Mouse (Mus musculus): ENCODE data around the gene Rab11fip5. TPM values are rescaled to one million over a fixed set of nuclear protein-coding genes. Genes with fewer than 3 reads are reported as not detected.

Rab11fip5 gene
- 16.8 and 20.9 TPM in 2 replicates for total RNA-seq (2023)

DNA sequence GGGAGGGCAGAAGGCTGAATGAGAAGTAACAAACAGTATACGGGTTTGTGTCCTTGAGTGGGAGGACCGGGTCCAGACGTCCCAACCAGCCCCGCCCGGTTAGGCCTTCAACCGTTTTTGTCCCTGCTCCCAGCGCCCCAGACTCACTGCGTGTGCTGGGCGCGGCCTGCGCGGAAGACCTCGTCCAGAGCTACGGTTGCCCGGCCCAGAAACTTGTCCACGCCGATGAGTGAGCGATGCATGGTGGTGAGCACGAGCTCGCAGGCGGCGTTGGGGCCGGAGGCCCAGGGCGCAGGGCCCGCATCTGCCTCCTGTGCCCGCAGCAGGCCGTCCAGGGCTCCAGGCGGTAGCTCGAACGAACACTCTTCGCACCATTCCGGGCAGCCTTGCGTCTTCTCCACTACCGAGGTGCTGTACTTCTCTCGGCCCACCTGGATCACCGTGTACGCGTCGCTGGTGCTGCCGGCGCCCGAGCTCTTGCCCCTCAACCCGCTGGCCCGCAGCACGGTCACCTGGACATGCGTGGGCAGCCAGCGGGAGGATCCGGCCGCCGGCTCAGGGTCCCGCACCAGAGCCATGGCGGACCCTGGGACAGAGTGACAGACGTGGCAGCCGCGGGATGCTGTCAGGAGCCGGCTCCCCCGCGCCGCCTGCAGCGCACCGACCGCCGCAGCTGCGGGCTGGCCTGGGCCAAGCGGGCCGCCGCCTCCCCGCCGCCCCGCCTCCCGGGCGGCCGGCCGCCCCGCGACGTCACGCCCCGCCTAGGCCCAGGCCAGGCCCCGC, at the start of gene Rab11fip5:
TSS of gene Rab11fip5 (minus strand) at position 684 of the 783 bp plus-strand sequence.

DNA sequence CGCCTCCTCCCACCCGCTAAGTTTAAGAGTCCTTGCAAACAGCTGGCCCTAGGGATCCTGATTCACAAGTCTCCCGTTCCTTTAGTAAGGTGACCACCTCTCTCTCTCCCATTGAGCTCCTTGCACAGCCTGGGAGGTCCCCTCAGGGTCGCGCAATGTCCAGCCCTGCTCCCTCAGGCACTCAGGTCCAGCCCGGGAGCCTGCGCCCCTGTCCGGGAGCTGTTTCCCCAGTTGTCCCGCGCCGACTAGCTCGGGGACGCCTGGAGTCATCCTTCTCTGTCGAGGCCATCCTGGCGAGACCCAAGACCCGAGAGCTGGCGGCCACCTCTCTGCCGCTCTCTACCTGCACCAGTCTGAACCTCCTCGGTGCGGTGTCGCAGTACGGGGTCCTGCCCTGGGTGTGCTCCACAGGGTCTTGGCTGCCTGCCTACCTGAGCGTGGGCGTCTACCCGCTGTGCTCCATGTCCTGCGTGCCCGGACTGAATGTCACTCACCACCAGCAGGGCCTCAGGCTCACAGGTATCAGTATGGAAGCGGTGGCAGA, 49.5 kb upstream of the Rab11fip5 start, which contains the start of gene Noto:
TSS of gene Noto (plus strand) at position 51 of the 544 bp plus-strand sequence.

GRCm38 (mm10) chr6:85333000-85333669, 41.3 kb downstream of the Rab11fip5 start, which contains the start of gene Sfxn5:
Sfxn5 (minus strand) TSS chr6:85333422.

Other genes with a start within 250 kb of the Rab11fip5 start
- 6.5 and 7.1 TPM in 2 replicates for gene Spr, start 236.9 kb downstream of the Rab11fip5 start, total RNA-seq (2023)
- gene Emx1, start 187.2 kb downstream of the Rab11fip5 start, total RNA-seq (2023) = not detected in 2 replicates
- 107 and 155 TPM in 2 replicates for gene Sfxn5, start 41.2 kb downstream of the Rab11fip5 start, total RNA-seq (2023)
- gene Noto, start 49.3 kb upstream of the Rab11fip5 start, total RNA-seq (2023) = not detected in 2 replicates
- gene Smyd5, start 57.4 kb upstream of the Rab11fip5 start, total RNA-seq (2023) = 6.6 and 8.5 TPM in 2 replicates
- 74.0 and 99.8 TPM in 2 replicates for gene Cct7, start 76.9 kb upstream of the Rab11fip5 start, total RNA-seq (2023)
- gene Pradc1, start 77.3 kb upstream of the Rab11fip5 start, total RNA-seq (2023) = 15.2 and 18.2 TPM in 2 replicates
- gene Fbxo41, start 128.4 kb upstream of the Rab11fip5 start, total RNA-seq (2023) = not detected in 2 replicates
- not detected in 2 replicates for gene Egr4, start 139.0 kb upstream of the Rab11fip5 start, total RNA-seq (2023)
- 6.1 and 8.6 TPM in 2 replicates for gene Alms1, start 212.9 kb upstream of the Rab11fip5 start, total RNA-seq (2023)